Mouse (Mus musculus): ENCODE measurements around the gene Olfr1359. TPM values are rescaled to one million over a fixed set of nuclear protein-coding genes. Genes with fewer than 3 reads are reported as not detected.

Olfr1359 gene
- total RNA-seq (2021) = not detected
- long read RNA-seq, experiment 1 = 0 reads
- long read RNA-seq, experiment 2 = 0 reads

DNA sequence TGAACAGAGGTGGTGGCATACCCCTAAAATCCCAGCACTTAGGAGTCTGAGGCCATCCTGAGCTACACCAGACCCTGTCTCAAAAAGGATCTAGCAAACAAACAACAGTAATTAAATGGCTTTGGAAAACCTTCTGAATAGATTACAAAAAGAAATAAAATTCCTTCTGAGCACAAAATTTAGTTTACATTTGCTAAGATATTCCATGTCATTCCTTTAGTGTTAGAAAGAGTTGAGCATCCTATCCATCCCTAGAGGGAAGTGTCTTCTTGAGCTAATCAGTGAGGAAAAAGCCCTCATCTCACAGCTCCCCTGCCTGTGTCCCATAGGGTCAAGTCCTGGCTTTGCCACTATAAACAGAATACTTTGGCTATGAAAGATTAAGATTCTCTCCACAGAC, at the start of gene Olfr1359:
Gene Olfr1359 (plus strand): TSS at position 301 of the 400 bp plus-strand sequence.
- DNase-seq = no peak
- Histone ChIP-seq H3K4me3 (no peak within 1 kb of the TSS), H3K27ac (no peak within 1 kb of the TSS)
- intact Hi-C loops (cut with DNase I) = no loop called here
- no peak for TF ChIP-seq CTCF (IDR thresholded peaks at IDR 0.05)

DNA sequence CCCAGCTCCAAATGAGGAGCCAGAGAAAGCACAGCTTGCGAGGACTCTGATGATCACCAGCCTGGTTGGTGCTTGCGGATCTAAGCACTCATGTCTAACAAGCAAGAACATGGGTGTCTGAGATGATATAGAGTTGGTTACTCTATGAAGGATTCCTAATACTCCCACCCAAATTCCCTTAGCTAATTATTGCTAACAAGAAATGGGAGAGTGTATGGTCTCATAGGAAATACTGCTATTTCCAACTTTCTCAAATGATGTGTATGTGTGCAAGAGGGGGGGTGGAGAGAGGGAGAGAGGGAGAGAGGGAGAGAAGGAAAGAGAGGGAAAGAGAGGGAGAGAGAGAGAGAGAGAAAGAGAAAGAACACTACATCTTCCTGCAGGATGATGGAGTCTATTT, 34.6 kb upstream of the Olfr1359 start, which contains the start of gene Olfr1361:
Gene Olfr1361 (minus strand): TSS at position 101 of the 400 bp plus-strand sequence.
- no peak for DNase-seq
- intact Hi-C loops (cut with DNase I) = no loop called here
- no peak within 1 kb of the TSS for H3K4me3 ChIP-seq
- TF ChIP-seq CTCF (IDR thresholded peaks at IDR 0.05) = no peak
- no peak within 1 kb of the TSS for H3K27ac ChIP-seq

- no peak within 1 kb of the TSS for H3K4me3 ChIP-seq
- no peak within 1 kb of the TSS for H3K27ac ChIP-seq
- no peak for TF ChIP-seq CTCF (IDR thresholded peaks at IDR 0.05)
- DNase-seq = no peak
- intact Hi-C loops (cut with DNase I) = no loop called here
These were observed 20.6 kb upstream of the Olfr1359 start, which contains the start of gene Olfr1360 for GRCm38 (mm10) chr13:21677305-21677704. Olfr1360 (minus strand) TSS chr13:21677405.

- TF ChIP-seq CTCF (IDR thresholded peaks at IDR 0.05) = no peak
- intact Hi-C loops (cut with DNase I) = no loop called here
- Histone ChIP-seq H3K27ac (no peak overlapping the region), H3K4me3 (no peak overlapping the region)
- DNase-seq = no peak
These were observed 8.8 kb downstream of the Olfr1359 start for GRCm38 (mm10) chr13:21706669-21707068.

DNA sequence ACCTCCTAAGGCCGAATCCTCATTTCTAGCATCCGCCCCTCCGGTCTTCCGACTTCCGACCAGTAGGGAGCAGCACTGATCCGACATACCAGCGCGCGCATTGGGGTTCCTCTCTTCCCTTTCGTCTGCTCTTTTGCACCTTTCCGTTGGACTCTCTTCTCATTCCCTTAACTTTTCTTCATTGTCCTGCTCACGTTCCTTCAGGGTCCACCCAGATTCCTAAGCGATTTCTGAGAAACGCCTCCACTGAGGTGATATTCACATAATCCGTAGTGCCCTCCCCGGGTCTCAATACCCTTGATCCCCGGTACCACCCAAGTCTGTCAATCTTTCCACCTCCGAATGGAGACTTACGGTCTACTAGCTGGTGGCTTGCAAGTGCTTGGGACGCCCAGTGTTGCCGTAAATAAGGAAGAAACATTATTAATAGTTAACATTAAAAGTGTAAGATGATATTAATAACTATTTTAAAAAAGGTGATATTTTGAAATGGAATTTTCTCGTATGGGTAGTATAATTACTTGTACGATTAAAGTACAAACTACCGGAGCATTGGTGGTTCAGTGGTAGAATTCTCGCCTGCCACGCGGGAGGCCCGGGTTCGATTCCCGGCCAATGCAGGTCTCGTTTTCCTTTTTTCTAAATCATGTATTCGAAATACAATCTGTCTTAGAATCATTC, 12.3 kb downstream of the Olfr1359 start:
- Histone ChIP-seq H3K27ac (peak overlapping the region; percentile 87), H3K4me3 (peak overlapping the region; percentile 89)
- peak; percentile 92 for TF ChIP-seq CTCF (IDR thresholded peaks at IDR 0.05)
- intact Hi-C loops (cut with DNase I) = loop anchor here (5.0 to 10.0 kb wide), 5 partner anchors 75 to 1975 kb away; partner anchors contain the start of genes Hist1h1b, Hist1h2ac, Hist1h2af and Hist1h2an
- peak; percentile 90 for DNase-seq

DNA sequence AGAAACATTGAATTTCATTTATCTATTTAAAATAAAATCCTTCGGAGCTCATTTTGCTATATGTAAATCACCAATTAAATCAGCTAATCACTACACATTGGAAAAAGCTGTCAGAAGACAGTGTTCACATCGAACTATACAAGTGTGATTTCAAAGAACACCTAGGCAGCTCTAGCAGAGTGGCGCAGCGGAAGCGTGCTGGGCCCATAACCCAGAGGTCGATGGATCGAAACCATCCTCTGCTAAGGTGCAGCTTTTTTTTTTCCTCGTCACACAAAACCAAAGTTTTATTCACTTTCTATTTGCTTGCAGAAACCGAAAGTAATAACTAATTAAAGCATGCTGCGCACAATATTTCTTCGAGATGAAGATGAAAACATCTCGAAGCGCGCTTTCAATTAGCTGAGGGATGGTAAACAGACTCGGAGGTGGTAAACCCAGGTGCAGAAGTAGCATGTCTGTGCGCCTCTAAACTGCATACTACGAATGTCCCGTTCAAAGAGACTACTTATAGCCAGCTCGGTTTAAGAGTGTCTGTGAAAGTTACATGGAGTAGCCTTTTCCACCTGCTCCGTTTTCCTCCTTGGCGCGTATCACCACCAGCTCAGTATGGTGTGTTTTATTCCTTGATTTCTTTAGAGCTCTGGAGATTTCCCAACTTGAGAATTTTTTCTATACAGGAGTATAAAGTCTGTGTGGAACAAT, 13.1 kb downstream of the Olfr1359 start:
- H3K4me3 ChIP-seq = peak overlapping the region; percentile 89
- peak; percentile 70 for DNase-seq
- peak overlapping the region; percentile 87 for H3K27ac ChIP-seq
- no peak for TF ChIP-seq CTCF (IDR thresholded peaks at IDR 0.05)
- intact Hi-C loops (cut with DNase I) = loop anchor here (5.0 to 10.0 kb wide), 5 partner anchors 74 to 1974 kb away; partner anchors contain the start of genes Hist1h1b, Hist1h2ac, Hist1h2af and Hist1h2an

- no peak for DNase-seq
- Histone ChIP-seq H3K27ac (no peak overlapping the region), H3K4me3 (peak overlapping the region; percentile 89)
- intact Hi-C loops (cut with DNase I) = loop anchor here (5.0 to 10.0 kb wide), 5 partner anchors 73 to 1973 kb away; partner anchors contain the start of genes Hist1h1b, Hist1h2ac, Hist1h2af and Hist1h2an
- no peak for TF ChIP-seq CTCF (IDR thresholded peaks at IDR 0.05)
These were observed 13.8 kb downstream of the Olfr1359 start for GRCm38 (mm10) chr13:21711698-21712097.

DNA sequence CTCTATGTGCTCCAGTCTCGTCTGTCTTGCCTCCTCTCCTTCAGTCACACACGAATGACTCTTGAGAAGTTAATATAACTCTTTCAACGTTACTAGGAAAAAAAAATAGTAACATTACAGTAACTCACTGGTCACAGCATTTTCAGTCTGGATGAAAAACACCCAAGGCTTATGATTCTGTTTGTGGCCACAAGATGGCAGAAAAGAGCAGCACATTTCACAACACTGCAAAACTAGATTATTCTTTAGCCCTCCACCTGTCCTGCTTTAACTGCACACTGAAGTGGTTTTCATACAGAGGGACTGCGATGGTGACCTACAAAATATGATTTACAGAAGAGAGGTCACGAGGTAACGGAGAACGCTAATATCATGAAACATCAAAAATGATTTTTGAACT, 16.8 kb downstream of the Olfr1359 start:
- Histone ChIP-seq H3K4me3 (peak overlapping the region; percentile 76), H3K27ac (no peak overlapping the region)
- intact Hi-C loops (cut with DNase I) = loop anchor here (1.0 to 10.0 kb wide), 7 partner anchors 20 to 1970 kb away; partner anchors contain the start of genes Hist1h1b, Hist1h2ac, Hist1h2af and Hist1h2ak
- peak; percentile 40 for DNase-seq
- TF ChIP-seq CTCF (IDR thresholded peaks at IDR 0.05) = peak; percentile 97

- H3K27ac ChIP-seq = peak overlapping the region; percentile 77
- TF ChIP-seq CTCF (IDR thresholded peaks at IDR 0.05) = no peak
- DNase-seq = no peak
- H3K4me3 ChIP-seq = peak overlapping the region; percentile 76
- intact Hi-C loops (cut with DNase I) = loop anchor here (5.0 to 10.0 kb wide), 3 partner anchors 37 to 1970 kb away; partner anchors contain the start of genes Hist1h1b, Hist1h2ac, Hist1h2ak and Hist1h2an
These were observed 17.4 kb downstream of the Olfr1359 start for GRCm38 (mm10) chr13:21715131-21715863.

GRCm38 (mm10) chr13:21715864-21716539, 18.1 kb downstream of the Olfr1359 start, which contains the start of the genes Hist1h2bl and Hist1h2ai:
Hist1h2bl (minus strand) TSS chr13:21716143.
Hist1h2ai (plus strand) TSS chr13:21716422.
- intact Hi-C loops (cut with DNase I) = loop anchor here (5.0 to 10.0 kb wide), 3 partner anchors 36 to 1969 kb away; partner anchors contain the start of genes Hist1h1b, Hist1h2ac, Hist1h2ak and Hist1h2an
- DNase-seq = peak; percentile 45
- Histone ChIP-seq H3K27ac (peak within 1 kb of the TSS; percentile 77), H3K4me3 (peak within 1 kb of the TSS; percentile 76)

DNA sequence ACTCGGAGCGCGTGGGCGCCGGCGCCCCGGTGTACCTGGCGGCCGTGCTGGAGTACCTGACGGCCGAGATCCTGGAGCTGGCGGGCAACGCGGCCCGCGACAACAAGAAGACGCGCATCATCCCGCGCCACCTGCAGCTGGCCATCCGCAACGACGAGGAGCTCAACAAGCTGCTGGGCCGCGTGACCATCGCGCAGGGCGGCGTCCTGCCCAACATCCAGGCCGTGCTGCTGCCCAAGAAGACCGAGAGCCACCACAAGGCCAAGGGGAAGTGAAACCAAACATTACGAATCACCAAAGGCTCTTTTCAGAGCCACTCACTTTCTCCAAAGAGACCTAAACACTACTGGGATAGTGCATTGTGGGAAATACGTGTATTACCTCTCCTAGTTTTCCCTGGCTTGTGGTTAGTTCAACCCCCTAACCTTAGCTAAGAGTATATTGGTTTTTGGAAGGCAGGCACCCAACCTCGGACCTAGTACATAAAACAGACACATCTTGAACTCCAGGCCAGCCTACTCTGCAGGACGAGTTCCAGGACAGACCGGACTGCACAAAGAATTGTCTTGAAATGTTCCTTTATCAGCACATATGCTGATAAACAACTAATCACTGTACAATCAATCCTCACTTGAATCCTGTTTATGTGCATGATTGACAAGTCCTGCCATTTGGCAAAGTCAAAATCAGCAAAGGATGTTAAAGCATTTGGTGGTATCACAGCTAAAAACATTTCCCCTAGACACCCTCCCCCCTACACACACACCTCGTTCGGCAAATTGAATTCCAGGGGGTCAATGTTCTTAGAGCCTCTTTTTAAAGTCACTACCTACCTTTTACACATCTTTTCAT, 18.9 kb downstream of the Olfr1359 start:
- Histone ChIP-seq H3K4me3 (peak overlapping the region; percentile 76), H3K27ac (peak overlapping the region; percentile 77; the same call in 1 of the 2 replicates)
- intact Hi-C loops (cut with DNase I) = loop anchor here (5.0 to 10.0 kb wide), 3 partner anchors 36 to 1968 kb away; partner anchors contain the start of genes Hist1h1b, Hist1h2ac, Hist1h2ak and Hist1h2an
- peak; percentile 16 for DNase-seq

DNA sequence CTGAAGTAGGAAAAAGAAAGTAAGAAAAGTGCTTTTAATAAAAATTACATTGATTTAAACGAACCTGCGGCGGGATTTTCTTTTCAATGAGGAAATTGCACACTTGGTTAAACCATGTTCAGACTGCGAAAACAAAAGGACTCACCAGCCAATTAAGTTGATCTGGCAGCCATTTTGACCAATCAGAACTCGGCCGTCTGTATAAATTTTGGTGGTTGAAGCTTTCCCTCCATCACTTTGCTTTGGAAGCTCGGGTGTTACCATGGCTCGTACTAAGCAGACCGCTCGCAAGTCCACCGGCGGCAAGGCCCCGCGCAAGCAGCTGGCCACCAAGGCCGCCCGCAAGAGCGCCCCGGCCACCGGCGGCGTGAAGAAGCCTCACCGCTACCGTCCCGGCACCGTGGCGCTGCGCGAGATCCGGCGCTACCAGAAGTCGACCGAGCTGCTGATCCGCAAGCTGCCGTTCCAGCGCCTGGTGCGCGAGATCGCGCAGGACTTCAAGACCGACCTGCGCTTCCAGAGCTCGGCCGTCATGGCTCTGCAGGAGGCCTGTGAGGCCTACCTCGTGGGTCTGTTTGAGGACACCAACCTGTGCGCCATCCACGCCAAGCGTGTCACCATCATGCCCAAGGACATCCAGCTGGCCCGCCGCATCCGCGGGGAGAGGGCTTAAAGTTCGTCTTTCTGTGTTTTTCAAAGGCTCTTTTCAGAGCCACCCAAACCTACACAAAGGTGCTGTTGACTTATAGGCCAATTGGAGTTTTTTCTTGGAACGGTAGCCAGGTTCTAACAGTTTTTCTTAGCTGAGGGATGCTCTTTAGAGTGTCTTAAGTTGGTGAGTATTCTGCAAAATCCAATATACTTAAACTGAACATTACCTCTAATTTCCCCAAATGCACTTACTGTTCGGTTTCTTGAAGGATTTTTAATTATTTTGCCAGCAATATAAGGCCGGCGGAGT, 19.8 kb downstream of the Olfr1359 start, which contains the start of gene Hist1h3h:
Gene Hist1h3h (plus strand): TSS at position 263 of the 961 bp plus-strand sequence.
- intact Hi-C loops (cut with DNase I) = loop anchor here (5.0 to 10.0 kb wide), 3 partner anchors 35 to 1967 kb away; partner anchors contain the start of genes Hist1h1b, Hist1h2ac, Hist1h2ak and Hist1h2an
- peak; percentile 63 for DNase-seq
- Histone ChIP-seq H3K27ac (peak within 1 kb of the TSS; percentile 65; the same call in 1 of the 2 replicates), H3K4me3 (peak within 1 kb of the TSS; percentile 76)
